Mouse (Mus musculus) thymus, adult 2 months (tissue): Measurements from ENCODE around the gene Ergic2. TPM values are rescaled to one million over a fixed set of nuclear protein-coding genes. Genes with fewer than 3 reads are reported as not detected.

Source experiments
- DNase-seq: peaks from one replicate; pipeline ENCODE4 v3.0.0; 2021
- H3K27ac ChIP-seq: fragments of 200-500 bp; 2 replicates; pipeline ENCODE4 v1.5.1; 2012; ENCODE audit warnings: low read length, control low read depth; ENCODE audit not compliant: control insufficient read depth, insufficient read depth
- H3K27me3 ChIP-seq: fragments of 200-500 bp; 2 replicates; pipeline ENCODE4 v1.6.1; 2012; ENCODE audit warnings: mild to moderate bottlenecking, low read length, moderate library complexity, mixed read lengths; ENCODE audit not compliant: control insufficient read depth, insufficient read depth
- H3K36me3 ChIP-seq: fragments of 200-500 bp; 2 replicates; pipeline ENCODE4 v1.6.1; 2012; ENCODE audit warnings: mild to moderate bottlenecking, low read length, moderate library complexity; ENCODE audit not compliant: control insufficient read depth, insufficient read depth
- H3K4me1 ChIP-seq: fragments of 200-500 bp; replicated peaks from 2 replicates; pipeline ENCODE4 v1.6.1; 2012; ENCODE audit warnings: low read length; ENCODE audit not compliant: control insufficient read depth, insufficient read depth
- H3K4me3 ChIP-seq: fragments of 200-500 bp; 2 replicates; pipeline ENCODE4 v1.5.1; 2012; ENCODE audit warnings: mild to moderate bottlenecking, low read length, control low read depth, moderate library complexity; ENCODE audit not compliant: control insufficient read depth, insufficient read depth
- CTCF ChIP-seq: fragments of 200-500 bp; IDR thresholded peaks from 2 replicates; pipeline ENCODE4 v1.5.1; 2012; ENCODE audit warnings: mild to moderate bottlenecking, control low read depth, low read length, moderate library complexity, borderline replicate concordance; ENCODE audit not compliant: control insufficient read depth, poor library complexity, insufficient read depth; ENCODE audit errors: extremely low read depth
- POLR2A ChIP-seq: fragments of 200-500 bp; IDR thresholded peaks from 2 replicates; pipeline ENCODE4 v1.6.1; 2012; ENCODE audit warnings: mild to moderate bottlenecking, low read length, control low read depth, moderate library complexity; ENCODE audit not compliant: control insufficient read depth, poor library complexity, insufficient read depth; ENCODE audit errors: extremely low read depth
- WGBS: fragments of 180-500 bp; shearing (Covaris S2); methylation state at CpG from one replicate; pipeline ENCODE4 v1.1.7; 2018; 5-methylcytosine and 5-hydroxymethylcytosine counted together
- polyA plus RNA-seq: library from polyadenylated mRNA; depleted of rRNA; stranded (reverse); fragments of >200 nt; gene quantifications from 2 replicates; pipeline ENCODE4 v1.2.3, GENCODE M21; 2012

Ergic2 gene
- polyA plus RNA-seq, 1 experiment, result 32.3 TPM

DNA sequence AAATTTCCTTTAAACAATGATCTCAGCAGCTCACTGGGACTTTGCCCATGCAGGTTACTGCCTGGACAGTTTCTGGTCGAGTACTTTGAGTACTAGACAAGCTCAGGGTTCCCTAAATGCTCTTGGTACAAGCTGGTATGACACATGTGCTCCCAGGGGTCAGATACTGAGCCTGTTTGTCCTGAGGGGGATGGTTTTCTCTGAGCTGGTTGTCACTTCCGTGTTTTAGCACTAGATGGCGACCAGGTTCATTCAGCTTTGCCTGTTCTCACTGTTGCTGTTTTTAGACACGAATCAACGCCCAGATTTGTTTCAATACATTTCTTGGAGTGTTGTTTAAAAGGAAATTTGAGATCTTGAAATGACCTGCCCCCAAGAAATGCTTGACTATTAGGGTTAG, 2.6 kb upstream of the Ergic2 start:
- Histone ChIP-seq H3K4me1 (no peaks in the 10 kb centered on the region), H3K4me3 (no peak overlapping the region), H3K27me3 (no peaks in the 10 kb centered on the region), H3K36me3 (no peaks in the 10 kb centered on the region), H3K27ac (no peak overlapping the region)
- no peak for TF ChIP-seq POLR2A
- no peak for TF ChIP-seq CTCF
- WGBS, result 5% methylated on average over 5 of the region's 5 CpGs
- peak; percentile 55 for DNase-seq

DNA sequence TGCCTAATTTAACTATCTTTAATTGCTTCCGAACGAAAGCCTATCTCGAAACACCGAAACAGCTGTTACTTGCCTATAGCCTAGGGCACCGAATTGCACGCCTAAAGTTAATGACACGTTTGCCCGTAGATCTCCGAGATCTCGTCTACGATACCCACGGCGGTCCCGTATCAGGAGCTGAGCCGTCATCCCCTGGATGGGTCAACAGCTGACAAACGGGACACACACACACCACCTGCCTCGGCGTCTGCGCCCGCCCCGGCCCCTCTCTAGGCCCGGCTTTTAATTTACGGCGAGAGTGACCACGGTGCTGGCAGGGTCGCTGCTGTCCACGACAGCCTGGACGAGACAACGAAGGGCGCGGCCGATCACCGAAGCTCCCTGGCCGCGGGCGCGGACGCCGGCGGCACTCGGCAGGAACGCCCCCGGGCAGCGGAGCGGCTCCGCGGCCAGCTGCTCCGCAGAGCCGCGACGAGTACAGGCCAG, 740 bp downstream of the Ergic2 start:
- TF ChIP-seq POLR2A (no peak), CTCF (no peak)
- Histone ChIP-seq H3K36me3 (no peaks in the 10 kb centered on the region), H3K4me3 (peak overlapping the region; percentile 56), H3K4me1 (no peaks in the 10 kb centered on the region), H3K27me3 (no peaks in the 10 kb centered on the region), H3K27ac (no peak overlapping the region)
- under 1% methylated on average over 51 of the region's 51 CpGs for WGBS
- DNase-seq, result no peak

DNA sequence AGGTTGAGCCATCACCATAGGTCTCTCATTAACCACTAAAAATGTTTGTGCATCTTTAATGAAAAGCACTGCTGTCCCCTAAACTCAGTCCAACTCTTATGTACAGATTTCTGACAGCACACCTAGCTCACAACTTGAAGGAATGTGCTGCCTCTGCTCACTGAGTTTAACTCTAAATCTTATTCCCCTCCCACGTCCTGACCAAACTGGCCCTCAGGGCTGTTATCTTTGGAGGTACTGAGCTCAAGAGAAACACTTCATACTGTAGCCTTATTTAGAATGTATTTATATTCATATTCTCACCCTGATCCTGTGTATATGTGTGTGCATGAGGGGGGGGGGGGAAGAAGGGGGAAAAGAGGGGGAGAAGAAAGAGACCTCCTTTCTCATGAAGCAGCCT, 4.7 kb downstream of the Ergic2 start:
- H3K27me3 ChIP-seq, result no peaks in the 10 kb centered on the region
- H3K27ac ChIP-seq, result no peak overlapping the region
- no peaks in the 10 kb centered on the region for H3K4me1 ChIP-seq
- no peak for TF ChIP-seq POLR2A
- TF ChIP-seq CTCF, result no peak
- peaks cover 6% of the 10 kb centered on the region for H3K36me3 ChIP-seq
- H3K4me3 ChIP-seq, result no peak overlapping the region
- WGBS, result 95% methylated on average over 1 of the region's 1 CpGs
- DNase-seq, result no peak

DNA sequence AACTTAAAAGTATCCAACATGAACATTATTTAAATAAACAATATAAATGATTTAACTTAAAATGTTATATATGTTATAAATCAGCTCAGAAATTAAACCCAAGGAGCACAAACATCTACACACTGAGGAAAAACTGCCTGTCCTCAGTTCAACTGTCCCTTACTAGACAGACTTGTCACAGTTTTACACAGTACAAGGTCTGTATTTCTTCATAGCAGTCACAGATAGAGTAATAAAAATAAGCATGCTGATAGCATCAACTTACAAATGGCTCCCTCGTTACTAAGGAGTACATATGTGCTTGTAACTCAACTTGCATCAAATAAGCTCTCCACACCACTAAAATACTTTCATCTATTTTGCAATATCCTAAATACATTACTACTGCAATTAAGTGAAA, 7.0 kb downstream of the Ergic2 start:
- TF ChIP-seq CTCF (no peak), POLR2A (no peak)
- 92% methylated on average over 1 of the region's 1 CpGs for WGBS

DNA sequence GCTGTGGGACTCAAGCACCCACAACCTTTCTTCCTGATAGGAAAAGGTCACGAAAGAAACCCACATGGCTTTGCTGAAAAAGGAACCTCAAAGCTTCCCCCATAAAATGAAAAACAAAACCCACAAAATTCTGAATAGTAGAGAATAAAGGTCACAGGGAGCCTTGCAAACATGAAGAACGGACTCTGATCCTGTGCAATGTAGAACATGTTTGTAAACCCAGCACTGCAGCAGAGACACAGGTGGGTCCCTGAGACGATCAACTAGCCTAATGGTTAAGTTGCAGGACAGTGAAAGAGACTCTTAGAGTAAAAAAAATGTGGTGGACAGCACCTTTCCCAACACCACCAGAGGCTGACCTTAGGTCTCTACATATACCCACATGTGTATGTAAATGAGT, 12.4 kb downstream of the Ergic2 start:
- Histone ChIP-seq H3K4me1 (no peaks in the 10 kb centered on the region), H3K27ac (no peak overlapping the region), H3K4me3 (no peak overlapping the region), H3K36me3 (peaks cover 46% of the 10 kb centered on the region), H3K27me3 (no peaks in the 10 kb centered on the region)
- 83% methylated on average over 3 of the region's 3 CpGs for WGBS
- no peak for DNase-seq
- no peak for TF ChIP-seq POLR2A

More for the DNA sequence above, 7.0 kb downstream of the Ergic2 start:
- H3K4me3 ChIP-seq, result no peak overlapping the region
- no peaks in the 10 kb centered on the region for H3K27me3 ChIP-seq
- no peak overlapping the region for H3K27ac ChIP-seq
- DNase-seq, result no peak
- peaks cover 23% of the 10 kb centered on the region for H3K36me3 ChIP-seq
- no peaks in the 10 kb centered on the region for H3K4me1 ChIP-seq

DNA sequence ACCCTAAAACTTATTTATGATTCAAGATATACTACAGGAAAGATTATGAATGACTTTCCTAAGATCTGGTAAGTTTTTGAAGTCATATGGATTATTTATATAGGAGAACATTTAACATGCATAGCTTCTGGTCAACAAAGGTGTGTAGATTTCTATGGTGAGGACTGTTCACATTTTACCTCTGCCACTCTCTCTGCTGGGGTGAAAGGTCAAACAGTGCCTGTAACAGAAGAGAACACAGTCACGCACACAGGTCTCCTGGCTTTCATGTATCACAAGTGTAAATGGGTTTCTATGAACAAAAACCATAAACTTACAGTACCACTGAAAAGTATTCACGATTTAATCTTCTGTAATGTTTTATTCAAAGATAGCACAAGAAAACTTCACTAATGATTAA, 13.0 kb downstream of the Ergic2 start:
- H3K4me3 ChIP-seq, result no peak overlapping the region
- DNase-seq, result no peak
- H3K27ac ChIP-seq, result no peak overlapping the region
- over 99% methylated on average over 2 of the region's 2 CpGs for WGBS
- no peak for TF ChIP-seq POLR2A
- no peak for TF ChIP-seq CTCF
- H3K4me1 ChIP-seq, result no peaks in the 10 kb centered on the region
- no peaks in the 10 kb centered on the region for H3K27me3 ChIP-seq
- H3K36me3 ChIP-seq, result peaks cover 50% of the 10 kb centered on the region
